Mouse (Mus musculus) midbrain, embryonic 11.5 days (tissue): Measurements from ENCODE around the gene Cd2. TPM values are rescaled to one million over a fixed set of nuclear protein-coding genes. Genes with fewer than 3 reads are reported as not detected.

Source experiments
- ATAC-seq: fragments of 200-750 bp; cut with Nextera tagmentation; 2 replicates; pipeline ENCODE4 v1.8.0; 2017; ENCODE audit warnings: moderate TSS enrichment, moderate library complexity; ENCODE audit not compliant: low FRiP score
- DNase-seq: peaks from one replicate; pipeline ENCODE4 v3.0.0; 2015; ENCODE audit warnings: low spot score; ENCODE audit errors: missing footprints
- H3K27ac ChIP-seq: fragments of 300-500 bp; sonication (generic); 2 replicates; pipeline ENCODE4 v1.5.1; 2014; ENCODE audit warnings: low read depth, low read length
- H3K27me3 ChIP-seq: fragments of 300-500 bp; sonication (generic); 2 replicates; pipeline ENCODE4 v1.6.1; 2014; ENCODE audit warnings: mild to moderate bottlenecking, low read length, moderate library complexity, mixed read lengths; ENCODE audit not compliant: control insufficient read depth, insufficient read depth
- H3K36me3 ChIP-seq: fragments of 300-500 bp; sonication (generic); 2 replicates; pipeline ENCODE4 v1.6.1; 2014; ENCODE audit warnings: mild to moderate bottlenecking, low read length, moderate library complexity, mixed read lengths; ENCODE audit not compliant: control insufficient read depth, insufficient read depth
- H3K4me1 ChIP-seq: fragments of 300-500 bp; sonication (generic); 2 replicates; pipeline ENCODE4 v1.6.1; 2014; ENCODE audit warnings: low read length; ENCODE audit not compliant: control insufficient read depth, insufficient read depth
- H3K4me2 ChIP-seq: fragments of 300-500 bp; sonication (generic); 2 replicates; pipeline ENCODE4 v1.6.1; 2014; ENCODE audit warnings: mild to moderate bottlenecking, moderate library complexity
- H3K4me3 ChIP-seq: fragments of 300-500 bp; sonication (generic); 2 replicates; pipeline ENCODE4 v1.5.1; 2014; ENCODE audit warnings: low read depth, low read length
- H3K9ac ChIP-seq: fragments of 300-500 bp; sonication (generic); 2 replicates; pipeline ENCODE4 v1.6.1; 2014; ENCODE audit warnings: low read length
- H3K9me3 ChIP-seq: fragments of 300-500 bp; sonication (generic); 2 replicates; pipeline ENCODE4 v1.6.1; 2016; ENCODE audit warnings: low read length; ENCODE audit not compliant: control insufficient read depth
- WGBS: fragments of 180-500 bp; shearing (Covaris S2); extraction: QIAGEN DNeasy Blood & Tissue Kit; methylation state at CpG from one replicate; pipeline ENCODE4 v1.1.7; 2014; 5-methylcytosine and 5-hydroxymethylcytosine counted together
- polyA plus RNA-seq: library from polyadenylated mRNA; unstranded; fragments of >200 nt; fragmentation: Nextera tagmentation; extraction: Ambion mirVana; gene quantifications from 2 replicates; pipeline ENCODE4 v1.2.1, GENCODE M21; 2014

The Cd2 gene
- polyA plus RNA-seq, 1 experiment from 2014 or later, result not detected

DNA sequence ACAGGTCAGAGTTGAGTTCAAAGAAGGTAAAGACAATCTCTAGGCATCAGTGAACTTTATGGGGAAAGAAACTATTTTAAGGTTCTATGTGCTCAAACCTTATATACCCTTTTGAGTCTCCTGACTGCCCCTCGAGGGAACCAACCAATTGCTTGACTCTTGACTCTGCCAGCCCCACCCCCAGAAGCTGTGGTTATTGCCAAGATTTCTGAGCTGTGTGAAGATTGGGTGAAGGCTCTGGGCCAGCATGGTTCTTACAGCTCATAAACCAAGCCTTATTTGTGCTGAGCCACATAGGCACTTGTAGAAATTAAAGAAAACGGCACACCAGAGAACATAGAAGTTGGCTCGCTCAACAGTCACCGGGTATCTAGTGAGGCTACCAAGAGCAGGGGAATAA lies 48.5 kb downstream of the Cd2 start:
- no peaks in the 10 kb centered on the region for H3K36me3 ChIP-seq
- no peaks in the 10 kb centered on the region for H3K27me3 ChIP-seq
- ATAC-seq, result no peak
- no peak overlapping the region for H3K9ac ChIP-seq
- WGBS, result 92% methylated on average over 4 of the region's 4 CpGs
- no peak overlapping the region for H3K4me3 ChIP-seq
- no peak overlapping the region for H3K4me2 ChIP-seq
- peaks cover 2% of the 10 kb centered on the region; the same call in 1 of the 2 replicates for H3K4me1 ChIP-seq
- no peak for DNase-seq
- H3K27ac ChIP-seq, result no peak overlapping the region
- H3K9me3 ChIP-seq, result no peaks in the 10 kb centered on the region

DNA sequence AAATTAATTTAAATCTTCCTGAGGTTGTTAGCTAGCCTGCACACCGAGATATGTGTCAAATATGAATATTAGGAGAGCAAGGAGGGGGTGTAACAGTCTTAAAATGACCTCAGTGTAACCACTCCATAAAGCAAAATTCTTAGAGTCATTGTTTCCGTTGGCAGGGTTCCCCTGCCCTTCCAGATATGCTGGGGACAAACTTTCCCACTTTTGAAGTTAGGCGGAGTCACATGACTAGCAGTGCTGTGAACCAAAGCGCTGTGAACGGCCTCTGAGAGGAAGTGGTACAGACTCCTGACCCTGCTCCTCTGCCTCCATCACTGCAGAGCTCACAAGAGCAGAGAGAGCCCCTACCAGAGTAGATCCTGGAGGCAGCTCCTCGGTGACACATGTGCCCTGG lies 49.0 kb downstream of the Cd2 start:
- Histone ChIP-seq H3K4me3 (no peak overlapping the region), H3K9me3 (no peaks in the 10 kb centered on the region), H3K27ac (no peak overlapping the region), H3K27me3 (no peaks in the 10 kb centered on the region), H3K9ac (no peak overlapping the region), H3K36me3 (no peaks in the 10 kb centered on the region), H3K4me2 (no peak overlapping the region), H3K4me1 (peaks cover 2% of the 10 kb centered on the region; the same call in 1 of the 2 replicates)
- 87% methylated on average over 6 of the region's 6 CpGs for WGBS
- no peak for ATAC-seq
- no peak for DNase-seq

DNA sequence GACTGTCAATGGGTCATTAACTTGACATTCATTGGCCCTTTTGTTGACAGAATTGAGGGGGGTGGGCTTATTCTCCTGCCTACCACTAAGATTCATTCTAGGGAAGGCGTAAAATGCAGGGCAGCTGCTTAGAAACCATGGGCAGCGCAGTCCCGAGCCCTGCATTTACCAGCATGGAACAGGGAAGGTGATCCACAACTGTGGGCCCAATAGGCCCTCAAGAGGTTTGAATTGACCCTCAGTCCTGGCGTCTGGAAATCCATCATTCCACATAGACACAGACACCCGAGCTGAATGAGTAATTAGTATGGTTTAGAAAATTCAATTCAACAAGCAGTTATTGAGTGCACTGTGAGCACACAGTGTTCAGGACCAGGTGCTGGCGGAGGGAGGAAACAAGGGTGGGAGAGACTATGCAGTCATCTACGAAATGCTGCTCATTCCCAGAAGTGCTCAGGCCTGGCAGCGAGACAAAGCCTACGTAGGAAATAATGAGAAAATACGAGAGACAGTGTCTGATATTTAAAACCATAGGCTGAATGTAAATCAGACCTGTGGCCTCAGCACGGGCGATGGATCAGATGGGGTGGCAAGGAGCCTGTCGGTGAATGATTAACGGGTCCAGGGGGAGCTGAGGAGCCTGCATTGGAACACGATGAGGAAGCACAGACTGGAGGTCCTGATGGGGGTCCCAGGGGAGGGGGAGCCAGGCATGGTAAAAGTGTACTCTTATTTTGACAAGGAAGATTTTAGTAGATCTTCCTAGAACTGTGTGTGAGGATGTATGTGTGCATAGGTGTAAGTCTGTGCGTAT lies 50.5 kb downstream of the Cd2 start:
- Histone ChIP-seq H3K27ac (no peak overlapping the region), H3K4me1 (peaks cover 4% of the 10 kb centered on the region; the same call in 1 of the 2 replicates), H3K4me2 (no peak overlapping the region), H3K9ac (no peak overlapping the region), H3K36me3 (no peaks in the 10 kb centered on the region), H3K4me3 (no peak overlapping the region), H3K27me3 (no peaks in the 10 kb centered on the region), H3K9me3 (no peaks in the 10 kb centered on the region)
- 78% methylated on average over 16 of the region's 16 CpGs for WGBS
- DNase-seq (no peak), ATAC-seq (no peak; the same call in 1 of the 2 replicates)

DNA sequence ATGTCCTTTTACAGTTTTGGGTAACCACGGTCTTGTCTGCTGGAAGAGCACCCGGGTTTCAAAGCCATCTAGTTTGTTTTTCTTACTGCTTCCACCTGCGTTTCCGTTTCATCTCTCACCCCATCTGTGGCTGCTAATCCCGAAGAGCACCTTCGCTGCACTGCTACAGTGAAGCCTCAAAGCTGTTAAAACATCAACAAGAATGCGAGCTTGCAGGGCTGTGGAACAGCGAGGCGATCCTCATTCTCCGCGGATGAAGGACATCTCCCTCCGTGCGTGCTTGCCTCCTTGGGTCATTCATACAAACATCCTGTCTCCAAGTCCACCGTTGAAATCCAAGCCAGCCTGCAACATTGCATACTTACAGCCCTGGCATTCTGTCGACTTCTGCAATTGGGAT lies 51.5 kb downstream of the Cd2 start:
- Histone ChIP-seq H3K4me1 (peaks cover 4% of the 10 kb centered on the region; the same call in 1 of the 2 replicates), H3K4me3 (no peak overlapping the region), H3K36me3 (no peaks in the 10 kb centered on the region), H3K27me3 (no peaks in the 10 kb centered on the region), H3K9ac (no peak overlapping the region), H3K4me2 (no peak overlapping the region), H3K27ac (no peak overlapping the region), H3K9me3 (no peaks in the 10 kb centered on the region)
- DNase-seq (no peak), ATAC-seq (no peak)
- whole genome bisulfite sequencing, result 70% methylated on average over 15 of the region's 15 CpGs

DNA sequence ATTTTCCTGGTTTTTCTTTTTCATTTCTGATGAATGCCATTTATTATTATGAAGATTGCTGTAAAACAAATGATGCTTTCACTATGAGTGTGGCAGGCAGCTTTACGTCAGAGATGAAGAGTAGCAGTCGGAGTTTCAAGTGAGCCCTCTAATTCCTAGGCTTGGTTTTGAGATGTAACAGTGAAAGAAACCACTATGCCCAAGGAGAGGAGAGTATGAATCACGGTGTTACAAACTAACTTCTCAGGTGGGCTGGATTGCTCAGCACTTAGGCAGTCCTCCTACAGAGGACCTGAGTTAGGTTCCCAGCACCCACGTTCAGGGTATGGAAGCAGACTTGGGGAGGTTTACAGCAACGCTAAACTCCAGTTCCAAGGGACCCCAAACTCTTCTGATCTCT lies 52.4 kb downstream of the Cd2 start:
- no peak overlapping the region for H3K9ac ChIP-seq
- DNase-seq (no peak), ATAC-seq (no peak)
- H3K4me2 ChIP-seq, result no peak overlapping the region
- 90% methylated on average over 5 of the region's 5 CpGs for WGBS
- H3K27me3 ChIP-seq, result no peaks in the 10 kb centered on the region
- H3K9me3 ChIP-seq, result no peaks in the 10 kb centered on the region
- no peaks in the 10 kb centered on the region for H3K36me3 ChIP-seq
- H3K4me3 ChIP-seq, result no peak overlapping the region
- H3K27ac ChIP-seq, result no peak overlapping the region
- peaks cover 4% of the 10 kb centered on the region; the same call in 1 of the 2 replicates for H3K4me1 ChIP-seq

DNA sequence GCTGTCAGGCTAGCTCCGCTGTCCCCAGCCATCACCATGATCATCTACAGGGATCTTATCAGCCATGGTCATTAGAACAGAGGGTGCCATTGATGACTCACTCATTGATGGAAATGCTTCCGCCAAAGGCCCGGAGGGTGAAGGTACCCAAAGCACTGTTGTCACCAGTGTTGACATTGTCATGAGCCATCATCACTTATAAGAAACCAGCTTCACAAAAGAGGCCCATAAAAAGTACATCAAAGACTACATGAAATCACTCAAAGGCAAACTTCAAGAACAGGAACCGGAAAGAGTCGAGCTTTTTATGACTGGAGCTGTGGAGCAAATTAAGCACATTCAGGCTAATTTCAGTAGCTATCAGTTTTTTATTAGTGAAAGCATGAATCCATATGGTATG lies 54.3 kb downstream of the Cd2 start:
- H3K4me1 ChIP-seq, result peaks cover 6% of the 10 kb centered on the region; the same call in 1 of the 2 replicates
- no peak for DNase-seq
- H3K4me3 ChIP-seq, result no peak overlapping the region
- no peak overlapping the region for H3K4me2 ChIP-seq
- WGBS, result 98% methylated on average over 5 of the region's 5 CpGs
- no peaks in the 10 kb centered on the region for H3K9me3 ChIP-seq
- no peaks in the 10 kb centered on the region for H3K27me3 ChIP-seq
- H3K9ac ChIP-seq, result no peak overlapping the region
- no peak overlapping the region for H3K27ac ChIP-seq
- no peak for ATAC-seq
- no peaks in the 10 kb centered on the region for H3K36me3 ChIP-seq

DNA sequence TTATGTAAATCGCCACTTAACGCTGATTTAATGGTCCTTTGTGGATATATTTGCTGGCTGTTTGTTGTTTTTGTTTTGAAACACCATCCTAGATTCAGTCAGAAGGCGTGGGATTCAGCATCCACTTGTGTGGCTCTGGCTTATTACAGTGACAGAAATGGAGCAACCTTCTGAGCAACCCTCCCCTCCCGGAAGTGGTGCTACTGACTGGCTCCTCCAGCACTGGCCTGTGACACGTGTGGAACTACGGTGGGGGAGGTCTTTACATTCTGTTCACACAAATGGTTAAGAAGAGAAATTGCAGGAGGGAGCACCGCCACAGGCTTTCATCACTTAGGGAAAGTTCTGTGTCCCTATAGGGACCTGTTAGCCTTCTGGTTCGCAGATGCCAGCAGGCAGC lies 55.2 kb downstream of the Cd2 start:
- 38% methylated on average over 8 of the region's 8 CpGs for WGBS
- Histone ChIP-seq H3K9ac (no peak overlapping the region), H3K27ac (no peak overlapping the region), H3K4me3 (no peak overlapping the region), H3K4me1 (peaks cover 6% of the 10 kb centered on the region; the same call in 1 of the 2 replicates), H3K9me3 (no peaks in the 10 kb centered on the region), H3K4me2 (no peak overlapping the region), H3K27me3 (no peaks in the 10 kb centered on the region), H3K36me3 (no peaks in the 10 kb centered on the region)
- ATAC-seq, result no peak
- no peak for DNase-seq

DNA sequence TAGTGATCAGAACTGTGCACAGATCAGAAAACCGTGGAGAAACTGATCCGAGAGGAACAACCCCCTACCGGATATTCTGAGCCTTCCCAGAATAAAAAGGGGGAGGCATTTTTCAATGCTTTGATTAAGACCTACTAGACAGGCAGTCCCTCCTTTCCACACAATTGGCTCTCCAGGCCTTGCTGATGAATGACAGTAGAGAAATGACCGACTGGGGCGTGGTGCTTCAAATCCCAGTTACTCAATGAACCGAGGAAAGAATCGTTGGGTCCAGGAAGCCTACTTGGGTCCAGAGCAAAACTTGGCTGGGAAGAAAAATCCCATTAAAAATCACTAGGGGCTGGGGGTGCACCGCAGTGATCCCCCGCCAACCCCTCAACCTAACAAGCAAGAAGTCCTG lies 57.5 kb downstream of the Cd2 start:
- H3K9ac ChIP-seq, result no peak overlapping the region
- no peak for ATAC-seq
- 0 out of 2 replicates have a peak, but pooled peaks cover 4% of the 10 kb centered on the region for H3K4me1 ChIP-seq
- H3K4me3 ChIP-seq, result no peak overlapping the region
- H3K36me3 ChIP-seq, result no peaks in the 10 kb centered on the region
- 50% methylated on average over 9 of the region's 9 CpGs for WGBS
- H3K27ac ChIP-seq, result no peak overlapping the region
- H3K4me2 ChIP-seq, result no peak overlapping the region
- H3K27me3 ChIP-seq, result no peaks in the 10 kb centered on the region
- no peak for DNase-seq
- no peaks in the 10 kb centered on the region for H3K9me3 ChIP-seq

DNA sequence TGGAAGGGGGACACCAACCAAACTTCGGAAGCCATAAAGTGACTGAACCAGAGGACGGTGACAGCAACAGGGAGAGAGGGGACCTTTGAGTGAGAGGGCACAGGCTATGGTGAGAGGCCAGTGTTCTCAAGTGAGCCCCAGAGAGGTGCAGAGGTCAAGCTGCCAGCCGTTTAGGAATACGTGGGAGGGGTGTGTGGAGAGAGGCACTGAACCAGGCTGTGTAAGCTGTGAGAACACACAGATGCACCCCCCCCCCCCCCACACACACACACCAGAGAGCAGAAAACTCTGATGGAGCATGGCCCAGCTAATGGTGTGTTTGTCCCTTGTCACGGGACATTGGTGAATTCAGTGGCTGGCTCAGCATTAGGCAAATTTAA lies 58.2 kb downstream of the Cd2 start:
- WGBS, result 45% methylated on average over 5 of the region's 5 CpGs
- Histone ChIP-seq H3K36me3 (no peaks in the 10 kb centered on the region), H3K4me1 (0 out of 2 replicates have a peak, but pooled peaks cover 4% of the 10 kb centered on the region), H3K27ac (no peak overlapping the region), H3K4me3 (no peak overlapping the region), H3K9me3 (no peaks in the 10 kb centered on the region), H3K27me3 (no peaks in the 10 kb centered on the region), H3K9ac (no peak overlapping the region), H3K4me2 (no peak overlapping the region)
- DNase-seq, result no peak
- no peak for ATAC-seq
